Mouse (Mus musculus): ENCODE results near the gene Olfr750. TPM values are rescaled to one million over a fixed set of nuclear protein-coding genes. Genes with fewer than 3 reads are reported as not detected.
"Not testable (repeated sequence)": the region's sequence is repeated elsewhere in the genome, so short reads cannot be mapped to it uniquely, and the experiment has no call there.

Gene Olfr750
- not detected in 2 replicates for polyA plus RNA-seq (2015; fragmentation: Nextera tagmentation; extraction: Ambion mirVana)

GRCm38 (mm10) chr14:51074335-51074734, at the start of gene Olfr750:
TSS of gene Olfr750 (minus strand) at chr14:51074435.
- Histone ChIP-seq H3K9me3 (no peaks in the 10 kb centered on the region), H3K4me3 (no peak within 1 kb of the TSS), H3K27ac (no peak within 1 kb of the TSS), H3K4me1 (no peaks in the 10 kb centered on the region), H3K4me2 (no peak within 1 kb of the TSS), H3K36me3 (no peaks in the 10 kb centered on the region), H3K27me3 (no peaks in the 10 kb centered on the region), H3K9ac (no peak within 1 kb of the TSS)
- ATAC-seq (ENCODE audit: borderline replicate concordance, extremely low read depth, low FRiP score, low TSS enrichment) = no peak
- 80% methylated on average over 3 of the region's 3 CpGs for WGBS

GRCm38 (mm10) chr14:51113916-51114560, 39.8 kb upstream of the Olfr750 start, which contains the start of gene Eddm3b:
TSS of gene Eddm3b (plus strand) at chr14:51114426.
- no peaks in the 10 kb centered on the region for H3K36me3 ChIP-seq
- no peaks in the 10 kb centered on the region for H3K27me3 ChIP-seq
- H3K4me3 ChIP-seq = no peak within 1 kb of the TSS
- H3K27ac ChIP-seq = no peak within 1 kb of the TSS
- no peaks in the 10 kb centered on the region for H3K9me3 ChIP-seq
- no peak within 1 kb of the TSS for H3K9ac ChIP-seq
- WGBS = 48% methylated on average over 12 of the region's 12 CpGs
- H3K4me2 ChIP-seq = no peak within 1 kb of the TSS
- H3K4me1 ChIP-seq = no peaks in the 10 kb centered on the region
- ATAC-seq (ENCODE audit: borderline replicate concordance, extremely low read depth, low FRiP score, low TSS enrichment) = no peak

GRCm38 (mm10) chr14:51113476-51113875, 39.2 kb upstream of the Olfr750 start:
- no peaks in the 10 kb centered on the region for H3K36me3 ChIP-seq
- 41% methylated on average over 9 of the region's 9 CpGs for WGBS

GRCm38 (mm10) chr14:51111966-51112365, 37.7 kb upstream of the Olfr750 start:
- no peak overlapping the region for H3K27ac ChIP-seq
- no peak overlapping the region for H3K9ac ChIP-seq
- no peak for ATAC-seq (ENCODE audit: borderline replicate concordance, extremely low read depth, low FRiP score, low TSS enrichment)
- no peak overlapping the region for H3K4me3 ChIP-seq
- no peak overlapping the region for H3K4me2 ChIP-seq
- no peaks in the 10 kb centered on the region for H3K36me3 ChIP-seq
- 52% methylated on average over 3 of the region's 3 CpGs for WGBS
- H3K9me3 ChIP-seq = no peaks in the 10 kb centered on the region
- no peaks in the 10 kb centered on the region for H3K4me1 ChIP-seq
- H3K27me3 ChIP-seq = no peaks in the 10 kb centered on the region

More at GRCm38 (mm10) chr14:51113476-51113875, 39.2 kb upstream of the Olfr750 start:
- Histone ChIP-seq H3K9me3 (no peaks in the 10 kb centered on the region), H3K4me1 (no peaks in the 10 kb centered on the region), H3K4me3 (no peak overlapping the region), H3K4me2 (no peak overlapping the region), H3K27me3 (no peaks in the 10 kb centered on the region), H3K27ac (no peak overlapping the region), H3K9ac (no peak overlapping the region)
- ATAC-seq (ENCODE audit: borderline replicate concordance, extremely low read depth, low FRiP score, low TSS enrichment) = no peak

- H3K4me1 ChIP-seq = no peaks in the 10 kb centered on the region
- no peak overlapping the region for H3K27ac ChIP-seq
- no peaks in the 10 kb centered on the region for H3K9me3 ChIP-seq
- no peak overlapping the region for H3K4me3 ChIP-seq
- no peaks in the 10 kb centered on the region for H3K36me3 ChIP-seq
- no peak for ATAC-seq (ENCODE audit: borderline replicate concordance, extremely low read depth, low FRiP score, low TSS enrichment)
- no peaks in the 10 kb centered on the region for H3K27me3 ChIP-seq
- no peak overlapping the region for H3K9ac ChIP-seq
- no peak overlapping the region for H3K4me2 ChIP-seq
These were observed 32.3 kb upstream of the Olfr750 start for GRCm38 (mm10) chr14:51106449-51106967.

- H3K4me3 ChIP-seq = no peak overlapping the region
- no peaks in the 10 kb centered on the region for H3K27me3 ChIP-seq
- 78% methylated on average over 2 of the region's 2 CpGs for WGBS
- no peaks in the 10 kb centered on the region for H3K4me1 ChIP-seq
- no peak overlapping the region for H3K4me2 ChIP-seq
- H3K36me3 ChIP-seq = no peaks in the 10 kb centered on the region
- no peak overlapping the region for H3K9ac ChIP-seq
- no peaks in the 10 kb centered on the region for H3K9me3 ChIP-seq
- no peak for ATAC-seq (ENCODE audit: borderline replicate concordance, extremely low read depth, low FRiP score, low TSS enrichment)
- no peak overlapping the region for H3K27ac ChIP-seq
These were observed 30.1 kb upstream of the Olfr750 start for GRCm38 (mm10) chr14:51104366-51104765.

- WGBS = 50% methylated on average over 3 of the region's 3 CpGs
- no peak overlapping the region for H3K27ac ChIP-seq
- H3K4me1 ChIP-seq = no peaks in the 10 kb centered on the region
- ATAC-seq (ENCODE audit: borderline replicate concordance, extremely low read depth, low FRiP score, low TSS enrichment) = no peak
- H3K9me3 ChIP-seq = no peaks in the 10 kb centered on the region
- H3K9ac ChIP-seq = no peak overlapping the region
- no peak overlapping the region for H3K4me3 ChIP-seq
- H3K27me3 ChIP-seq = no peaks in the 10 kb centered on the region
- H3K36me3 ChIP-seq = no peaks in the 10 kb centered on the region
- H3K4me2 ChIP-seq = no peak overlapping the region
These were observed 29.0 kb upstream of the Olfr750 start for GRCm38 (mm10) chr14:51103217-51103616.

GRCm38 (mm10) chr14:51101284-51101683, 27.0 kb upstream of the Olfr750 start:
- Histone ChIP-seq H3K27me3 (no peaks in the 10 kb centered on the region), H3K9ac (no peak overlapping the region), H3K27ac (no peak overlapping the region), H3K4me1 (no peaks in the 10 kb centered on the region), H3K36me3 (no peaks in the 10 kb centered on the region), H3K4me2 (no peak overlapping the region), H3K9me3 (no peaks in the 10 kb centered on the region), H3K4me3 (no peak overlapping the region)
- no peak for ATAC-seq (ENCODE audit: borderline replicate concordance, extremely low read depth, low FRiP score, low TSS enrichment)
- whole genome bisulfite sequencing = 65% methylated on average over 9 of the region's 9 CpGs

- no peaks in the 10 kb centered on the region for H3K27me3 ChIP-seq
- no peak overlapping the region for H3K4me3 ChIP-seq
- WGBS = 92% methylated on average over 11 of the region's 11 CpGs
- no peak overlapping the region for H3K9ac ChIP-seq
- no peaks in the 10 kb centered on the region for H3K36me3 ChIP-seq
- H3K4me2 ChIP-seq = no peak overlapping the region
- H3K9me3 ChIP-seq = no peaks in the 10 kb centered on the region
- no peak for ATAC-seq (ENCODE audit: borderline replicate concordance, extremely low read depth, low FRiP score, low TSS enrichment)
- H3K4me1 ChIP-seq = 0 out of 2 replicates have a peak, but pooled peaks cover 8% of the 10 kb centered on the region
- no peak overlapping the region for H3K27ac ChIP-seq
These were observed 24.7 kb upstream of the Olfr750 start for GRCm38 (mm10) chr14:51098921-51099320.

GRCm38 (mm10) chr14:51098300-51098699, 24.1 kb upstream of the Olfr750 start:
- H3K4me3 ChIP-seq; H3K36me3 ChIP-seq; H3K4me1 ChIP-seq; ATAC-seq (ENCODE audit: borderline replicate concordance, extremely low read depth, low FRiP score, low TSS enrichment); H3K9me3 ChIP-seq; H3K9ac ChIP-seq; H3K27me3 ChIP-seq; H3K27ac ChIP-seq; H3K4me2 ChIP-seq: not testable (repeated sequence)
- 21% methylated on average over 1 of the region's 1 CpGs for WGBS

- peak; percentile 36; the same call in 1 of the 2 replicates for ATAC-seq (ENCODE audit: borderline replicate concordance, extremely low read depth, low FRiP score, low TSS enrichment)
- Histone ChIP-seq H3K27ac (peak overlapping the region; percentile 6; the same call in 1 of the 2 replicates), H3K27me3 (no peaks in the 10 kb centered on the region), H3K4me1 (peaks cover 19% of the 10 kb centered on the region; the same call in 1 of the 2 replicates), H3K36me3 (no peaks in the 10 kb centered on the region), H3K4me2 (peak overlapping the region; percentile 10; the same call in 1 of the 2 replicates), H3K4me3 (no peak overlapping the region), H3K9me3 (no peaks in the 10 kb centered on the region), H3K9ac (no peak overlapping the region)
- WGBS = 29% methylated on average over 9 of the region's 9 CpGs
These were observed 21.7 kb upstream of the Olfr750 start for GRCm38 (mm10) chr14:51095736-51096524.

- H3K4me3 ChIP-seq = no peak overlapping the region
- peaks cover 19% of the 10 kb centered on the region; the same call in 1 of the 2 replicates for H3K4me1 ChIP-seq
- no peak overlapping the region for H3K27ac ChIP-seq
- no peak overlapping the region for H3K9ac ChIP-seq
- no peaks in the 10 kb centered on the region for H3K9me3 ChIP-seq
- ATAC-seq (ENCODE audit: borderline replicate concordance, extremely low read depth, low FRiP score, low TSS enrichment) = no peak
- no peaks in the 10 kb centered on the region for H3K36me3 ChIP-seq
- no peaks in the 10 kb centered on the region for H3K27me3 ChIP-seq
- WGBS = 65% methylated on average over 8 of the region's 9 CpGs
- no peak overlapping the region for H3K4me2 ChIP-seq
These were observed 20.7 kb upstream of the Olfr750 start for GRCm38 (mm10) chr14:51094921-51095320.

Measured in lung, embryonic 15.5 days (tissue).